Mouse (Mus musculus) embryo, embryonic 10 days (tissue): Measurements from ENCODE around the gene Cipc.

Experiments
- DNase-seq: peaks from one replicate; pipeline ENCODE4 v3.0.0-alpha.2; 2015; ENCODE audit warnings: low spot score

Gene Cipc

DNA sequence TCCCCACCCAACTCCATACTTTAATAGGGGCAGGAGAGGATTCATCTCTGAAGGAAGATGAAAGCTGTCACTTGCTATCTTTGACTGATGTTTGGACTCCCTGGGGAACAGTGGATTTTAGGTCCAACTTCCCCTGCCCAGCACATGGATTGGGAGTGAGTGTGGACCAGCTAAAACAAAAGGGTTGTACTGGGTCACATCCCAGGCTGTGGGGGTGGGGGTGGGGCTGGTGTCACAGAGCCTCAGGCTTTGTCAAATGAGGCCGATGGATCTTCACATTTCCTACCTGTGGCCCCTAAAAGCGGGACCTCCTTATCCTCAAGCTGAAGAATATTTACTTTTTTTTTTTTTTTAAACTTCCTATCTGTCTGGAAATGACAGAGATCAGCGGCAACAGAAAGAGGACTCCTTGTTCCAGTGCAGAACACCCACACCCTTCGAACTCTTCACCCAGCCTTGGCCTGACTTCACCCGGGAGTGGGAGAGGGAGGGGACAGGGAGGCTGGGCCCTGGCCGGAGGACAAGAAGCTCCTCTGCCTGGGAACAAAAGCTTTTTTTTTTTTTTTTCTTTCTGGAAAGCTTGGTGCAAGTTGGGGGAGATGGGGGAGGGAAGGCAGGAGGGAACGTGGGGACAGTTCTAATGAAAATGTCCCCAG lies 14.8 kb upstream of the Cipc start:
- peak; percentile 16 for DNase-seq

DNA sequence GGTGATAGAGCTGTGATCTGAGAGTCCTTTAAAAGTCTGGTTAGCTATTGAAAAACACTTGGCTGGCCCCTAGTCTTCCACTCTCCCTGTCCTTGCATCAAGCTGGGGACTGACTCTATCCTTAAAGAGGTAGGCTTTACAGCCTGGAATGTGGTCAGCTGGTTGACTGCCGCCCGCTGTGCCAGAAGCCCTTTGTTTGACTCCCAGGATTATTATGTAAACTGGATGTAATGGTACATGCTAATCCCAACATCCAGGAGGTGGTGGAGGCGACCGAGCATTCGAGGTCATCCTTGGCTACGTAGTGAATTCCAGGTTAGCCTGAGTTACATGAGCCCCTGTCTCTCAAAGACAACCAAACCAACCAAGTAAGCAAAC lies 14.3 kb upstream of the Cipc start:
- DNase-seq = peak; percentile 37

DNA sequence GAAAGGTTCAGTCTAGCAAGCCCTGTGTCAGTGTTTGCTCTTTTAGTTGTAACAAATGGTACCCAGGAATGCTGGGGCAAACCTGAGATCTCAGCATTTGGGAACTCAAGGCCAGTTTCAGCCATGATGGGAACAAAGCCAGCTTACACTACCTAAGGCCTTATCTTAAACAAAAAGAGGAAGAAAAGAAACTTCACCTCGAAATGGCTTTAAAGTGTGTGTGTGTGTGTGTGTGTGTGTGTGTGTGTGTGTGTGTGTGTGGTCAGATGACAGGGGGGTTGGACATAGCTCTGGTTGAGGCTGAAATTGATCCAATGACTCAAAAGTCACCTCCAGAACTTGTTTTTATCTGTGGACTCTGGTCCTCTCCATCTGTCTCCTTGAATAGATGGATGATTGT lies 12.1 kb upstream of the Cipc start:
- DNase-seq = no peak

GRCm38 (mm10) chr12:86935692-86936282 lies 11.1 kb upstream of the Cipc start:
- DNase-seq = no peak

GRCm38 (mm10) chr12:86936587-86937343 lies 10.1 kb upstream of the Cipc start:
- DNase-seq = no peak

GRCm38 (mm10) chr12:86938571-86938970 lies 8.3 kb upstream of the Cipc start:
- DNase-seq = no peak

GRCm38 (mm10) chr12:86941173-86941572 lies 5.7 kb upstream of the Cipc start:
- peak; percentile 42 for DNase-seq

DNA sequence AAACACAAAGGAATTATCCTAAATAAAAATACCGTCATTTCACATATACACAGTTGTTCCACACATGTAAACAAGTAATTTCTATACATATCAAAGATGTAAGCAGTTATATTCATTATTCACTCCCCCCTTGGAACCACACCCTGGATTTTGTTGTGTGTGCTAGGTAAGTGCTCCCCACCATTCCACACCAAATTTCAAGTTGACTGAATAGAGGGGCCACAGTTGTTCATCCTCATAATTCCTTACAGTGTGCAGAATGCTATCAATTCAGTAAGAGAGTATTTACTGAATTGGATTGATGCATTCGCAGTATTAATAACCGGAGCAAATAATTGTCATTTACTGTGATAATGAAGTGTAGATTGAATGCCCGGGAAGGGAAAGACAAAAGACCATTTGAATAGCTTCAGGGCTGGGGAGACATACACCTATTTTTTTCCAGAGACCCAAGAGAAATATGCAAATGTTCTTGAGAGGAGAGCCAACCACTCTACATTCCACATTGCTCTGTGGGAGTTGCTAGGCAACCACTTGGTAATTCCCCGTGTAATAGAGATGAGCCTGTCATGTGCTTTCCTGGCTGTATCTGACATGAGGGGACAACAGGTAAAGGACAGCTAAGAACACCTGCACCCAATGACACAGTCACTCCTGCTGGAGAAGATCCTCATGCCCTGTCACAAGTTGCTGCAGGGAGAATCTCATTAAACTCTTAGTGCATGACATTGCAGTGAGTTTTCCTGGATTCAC lies 4.9 kb upstream of the Cipc start:
- peak; percentile 80 for DNase-seq

DNA sequence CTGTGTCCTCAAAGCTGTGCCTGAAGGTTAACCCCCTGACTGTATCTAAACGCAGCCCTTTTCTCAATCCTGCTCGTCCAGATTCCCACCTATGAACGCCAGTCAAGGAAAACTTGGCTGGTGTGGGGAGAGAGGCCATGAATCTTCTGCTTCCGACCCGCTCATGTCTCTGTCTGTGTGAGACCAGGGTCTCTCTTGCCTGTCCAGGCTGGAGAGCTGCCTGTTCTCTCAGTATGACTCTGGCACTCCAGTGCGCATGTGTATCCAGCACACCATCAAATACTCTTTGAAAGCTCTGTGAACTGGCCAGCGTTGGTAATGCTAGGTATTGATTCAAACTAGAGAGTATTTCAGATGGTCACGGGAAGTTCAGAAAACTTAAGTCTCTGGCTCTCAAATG lies 3.4 kb upstream of the Cipc start:
- no peak for DNase-seq

GRCm38 (mm10) chr12:86945126-86945525 lies 1.7 kb upstream of the Cipc start:
- peak; percentile 91 for DNase-seq

DNA sequence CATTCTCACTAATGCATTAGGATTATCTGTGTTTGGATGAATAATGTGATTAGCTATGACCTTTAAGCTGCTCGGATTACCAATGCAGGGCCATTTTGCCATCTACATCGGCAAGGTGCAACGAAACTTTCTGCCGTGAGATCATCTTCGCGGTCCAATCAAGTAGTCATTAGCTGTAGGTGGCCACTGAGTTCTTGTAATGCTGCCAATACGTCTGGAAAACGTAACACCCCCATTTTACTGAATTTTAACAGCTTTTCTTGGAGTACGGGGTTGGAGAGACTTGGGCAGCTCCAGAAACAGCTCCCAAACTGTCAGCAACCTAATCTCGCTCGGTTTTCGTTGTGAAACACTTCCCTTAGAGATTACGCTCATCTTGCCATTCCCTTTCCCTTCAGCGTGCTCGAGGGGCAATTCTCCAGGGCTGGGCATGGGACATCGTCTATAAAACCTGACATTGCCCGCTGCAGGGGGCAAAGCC lies 502 bp upstream of the Cipc start:
- DNase-seq = peak; percentile 65

DNA sequence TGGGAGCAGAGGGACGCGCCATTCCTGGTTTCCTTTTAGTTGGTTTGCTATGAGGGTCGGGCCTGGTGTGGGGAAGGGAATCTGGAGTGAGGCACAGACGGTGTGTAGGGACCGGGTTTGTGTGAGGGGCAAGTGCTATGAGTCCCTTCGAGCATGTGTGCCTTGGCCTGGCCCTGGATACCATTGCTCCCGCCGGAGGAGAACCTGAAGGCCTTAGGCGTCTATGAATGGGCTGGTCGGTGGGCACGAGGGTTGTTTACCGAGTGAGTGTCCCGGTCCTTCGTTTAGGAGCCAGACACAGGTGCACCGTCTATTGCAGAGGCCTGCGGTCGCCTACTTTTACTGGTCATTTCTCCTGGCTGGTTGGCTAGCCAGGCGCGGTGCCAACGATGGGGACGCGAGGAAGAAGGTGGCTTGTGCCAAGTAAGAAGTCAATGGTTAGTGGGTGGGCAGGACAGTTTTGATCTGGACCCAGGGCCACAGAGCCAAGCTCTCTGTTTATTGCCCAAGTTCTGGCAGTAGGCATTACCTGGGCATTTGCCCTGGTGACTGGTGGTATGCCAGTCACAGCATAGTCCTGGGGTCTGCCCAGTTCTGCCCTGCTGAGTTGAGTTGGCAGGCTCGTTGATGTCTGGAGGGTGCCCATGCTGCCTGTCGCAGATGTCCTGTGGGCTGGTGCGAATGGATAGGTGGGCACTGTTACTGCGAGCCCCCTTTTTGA lies 998 bp downstream of the Cipc start:
- DNase-seq = peak; percentile 47

DNA sequence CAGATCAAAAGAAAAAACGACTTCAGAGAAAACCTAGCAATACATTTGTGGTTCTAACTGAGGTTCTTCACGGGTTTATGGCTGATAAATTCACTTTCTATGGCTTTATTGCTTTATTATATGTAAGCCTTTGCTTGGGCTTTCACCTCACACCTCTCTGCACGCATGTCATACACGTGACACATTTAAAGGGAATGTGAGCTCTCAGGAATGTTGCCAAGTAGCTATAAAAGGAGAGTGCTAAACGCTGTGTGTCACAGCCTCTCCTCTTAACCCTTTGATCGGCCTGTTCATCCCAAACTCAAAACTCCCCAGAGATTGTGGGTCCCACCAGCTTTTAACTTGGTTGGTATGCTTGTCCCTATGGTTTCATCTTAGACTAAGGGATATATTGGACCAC lies 1.8 kb downstream of the Cipc start:
- no peak for DNase-seq

GRCm38 (mm10) chr12:86949501-86949900 lies 2.7 kb downstream of the Cipc start:
- no peak for DNase-seq

DNA sequence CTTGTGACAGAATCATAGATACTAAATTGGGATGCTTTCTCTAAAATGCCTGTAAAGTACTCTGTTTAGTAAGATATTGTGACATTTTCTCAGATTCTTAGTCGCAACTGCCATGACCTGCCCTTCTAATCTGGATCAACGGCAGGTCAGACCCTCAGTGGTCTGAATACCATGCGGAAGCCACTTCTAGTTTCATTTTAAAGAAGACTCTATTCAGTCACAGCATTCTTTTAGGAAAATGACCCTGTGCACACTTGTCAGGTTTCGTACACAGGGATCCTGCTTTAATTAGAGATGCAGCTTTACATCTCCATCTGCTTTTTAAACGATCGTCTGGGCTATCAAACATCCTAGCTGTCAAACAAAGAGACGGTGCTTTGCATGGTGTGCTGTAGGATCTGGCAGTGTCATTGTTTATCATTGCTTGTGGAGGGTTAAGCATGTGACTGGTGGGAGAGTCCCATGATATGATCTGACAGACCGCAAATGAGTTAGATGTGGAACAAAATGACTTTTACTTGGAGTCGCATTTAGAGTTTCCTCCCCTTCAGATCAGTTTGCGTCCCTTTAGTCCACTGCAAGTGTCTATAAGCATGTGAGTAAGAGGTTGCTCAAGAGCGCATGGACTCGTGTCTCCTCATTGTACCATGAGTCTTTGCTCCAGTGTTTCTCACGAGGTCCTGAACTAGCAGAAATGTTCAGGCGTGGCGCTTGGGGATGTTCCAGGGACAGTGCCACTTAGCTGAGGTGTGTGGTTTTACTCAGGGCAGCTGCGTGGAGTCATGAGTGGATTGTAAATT lies 3.5 kb downstream of the Cipc start:
- DNase-seq = no peak

GRCm38 (mm10) chr12:86950961-86951360 lies 4.1 kb downstream of the Cipc start:
- DNase-seq = no peak

DNA sequence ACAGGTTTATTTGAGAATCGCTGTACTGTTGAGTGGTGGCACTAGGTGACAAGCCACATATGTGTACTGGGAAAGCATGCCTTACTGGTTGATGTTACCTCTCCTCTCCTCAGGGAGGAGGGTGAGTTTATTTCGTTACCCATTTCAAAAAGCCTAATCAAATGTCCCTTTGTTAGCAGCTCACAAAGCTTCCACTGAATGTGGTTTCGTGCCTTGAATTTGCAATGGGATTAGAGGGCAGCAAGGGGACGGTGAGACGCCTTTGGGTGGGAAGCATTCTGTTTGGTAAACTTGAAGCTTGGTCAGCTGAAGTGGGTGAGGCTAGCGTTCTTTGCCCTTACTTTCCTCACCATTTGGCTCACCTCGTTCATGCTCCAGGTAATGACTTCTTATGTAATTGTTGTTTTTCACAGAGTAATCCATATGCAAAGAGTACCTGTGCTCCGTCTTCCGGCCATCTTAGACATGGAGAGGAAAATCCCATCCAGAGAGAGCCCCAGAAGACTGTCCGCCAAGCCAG lies 5.5 kb downstream of the Cipc start:
- DNase-seq = no peak

GRCm38 (mm10) chr12:86955894-86956293 lies 9.1 kb downstream of the Cipc start:
- no peak for DNase-seq

- no peak for DNase-seq
Observed at GRCm38 (mm10) chr12:86958558-86958957, 11.7 kb downstream of the Cipc start.

DNA sequence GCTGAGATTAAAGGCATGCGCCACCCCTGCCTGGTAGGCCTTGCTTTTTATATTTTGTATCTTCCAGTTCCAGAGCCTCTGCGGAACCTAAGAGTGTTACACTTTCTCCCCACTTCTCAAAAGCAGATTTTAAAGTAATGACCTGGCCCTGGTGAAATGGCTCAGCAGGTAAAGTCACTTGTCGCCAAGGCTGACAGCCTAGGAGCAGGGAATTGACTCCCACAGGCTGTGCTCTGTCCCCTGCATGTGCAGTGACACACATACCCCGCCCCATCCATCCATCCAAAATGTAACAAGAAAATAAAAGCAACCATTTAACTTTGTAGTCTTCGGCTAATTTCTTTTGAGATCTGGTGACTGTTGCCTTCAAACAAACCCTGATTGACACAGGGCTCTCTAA lies 12.8 kb downstream of the Cipc start:
- DNase-seq = no peak

GRCm38 (mm10) chr12:86960138-86960537 lies 13.3 kb downstream of the Cipc start:
- DNase-seq = no peak
